Mouse (Mus musculus) CH12.LX (cell line): ENCODE measurements at regions not wholly inside any gene's neighbourhood (a gene's known extent, or its start where the extent isn't known, plus 50 kb on each side); places are given as distances from the start of the nearest gene placed in this dataset.

Experiments used
- DNase-seq: peaks from one replicate; pipeline ENCODE4 v3.0.0-alpha.2; 2013; ENCODE audit errors: extremely low read depth
- H3K27ac ChIP-seq: 2 replicates; pipeline ENCODE4 v1.5.1; 2012; ENCODE audit warnings: low read depth, mild to moderate bottlenecking, control low read depth, moderate library complexity; ENCODE audit not compliant: insufficient read depth
- H3K27me3 ChIP-seq: replicated peaks from 2 replicates; pipeline ENCODE3; 2012; ENCODE audit warnings: inconsistent platforms
- H3K36me3 ChIP-seq, 2 experiments: replicated peaks in 1 of 2; 2 replicates each; pipeline versions ENCODE3 to v1.6.1; 2012; ENCODE audit warnings: inconsistent platforms in 1 of 2, low read length in 1 of 2, mild to moderate bottlenecking in 1 of 2, mixed read lengths in 1 of 2, moderate library complexity in 1 of 2; ENCODE audit not compliant: control insufficient read depth in 1 of 2, insufficient read depth in 1 of 2
- H3K4me1 ChIP-seq, 2 experiments: 2 replicates each; pipeline ENCODE4 v1.6.1; 2012; ENCODE audit warnings: inconsistent platforms in 1 of 2, moderate library complexity in 1 of 2; ENCODE audit not compliant: insufficient read depth in 2 of 2, control insufficient read depth in 1 of 2
- H3K4me2 ChIP-seq: 2 replicates; pipeline ENCODE4 v1.6.1; 2012; ENCODE audit warnings: low read depth, mild to moderate bottlenecking, control low read depth; ENCODE audit not compliant: poor library complexity, insufficient read depth, severe bottlenecking
- H3K4me3 ChIP-seq, 3 experiments: fragments of 150-350 bp in 1 of 3; sonication (generic) in 1 of 3; replicated peaks in 1 of 3; 2 replicates each; pipeline versions ENCODE3 to v1.5.1; 2011 to 2012; ENCODE audit warnings: low read depth in 2 of 3, low read length in 2 of 3, mild to moderate bottlenecking in 2 of 3, moderate library complexity in 2 of 3, control low read depth in 1 of 3, improper control_type of control experiment in 1 of 3, inconsistent platforms in 1 of 3, mixed read lengths in 1 of 3; ENCODE audit not compliant: poor library complexity in 1 of 3
- H3K79me2 ChIP-seq: replicated peaks from 2 replicates; pipeline ENCODE4 v1.6.1; 2012; ENCODE audit warnings: mild to moderate bottlenecking, moderate library complexity; ENCODE audit not compliant: control insufficient read depth, poor library complexity, insufficient read depth, severe bottlenecking; ENCODE audit errors: extremely low read depth
- H3K9ac ChIP-seq: 2 replicates; pipeline ENCODE4 v1.6.1; 2012; ENCODE audit warnings: low read depth, mild to moderate bottlenecking, control low read depth, moderate library complexity; ENCODE audit not compliant: insufficient read depth
- H3K9me3 ChIP-seq: replicated peaks from 2 replicates; pipeline ENCODE3; 2012; ENCODE audit warnings: low read length, inconsistent platforms, mixed read lengths
- CHD1 ChIP-seq: IDR thresholded peaks from 2 replicates; pipeline ENCODE4 v1.6.1; 2012; ENCODE audit warnings: low read depth, low read length, improper control_type of control experiment, inconsistent platforms
- CHD2 ChIP-seq: IDR thresholded peaks from 2 replicates; pipeline ENCODE4 v1.6.1; 2011; ENCODE audit warnings: low read length, improper control_type of control experiment
- E2F4 ChIP-seq: IDR thresholded peaks from 2 replicates; pipeline ENCODE4 v1.6.1; 2011; ENCODE audit warnings: low read depth, low read length, improper control_type of control experiment; ENCODE audit not compliant: insufficient replicate concordance
- ELF1 ChIP-seq: IDR thresholded peaks from 2 replicates; pipeline ENCODE4 v1.6.1; 2014; ENCODE audit warnings: low read depth, mild to moderate bottlenecking, inconsistent platforms, low read length, improper control_type of control experiment
- ETS1 ChIP-seq: conservative IDR thresholded peaks from 2 replicates; pipeline ENCODE4 v1.6.1; 2012; ENCODE audit warnings: low read depth, mild to moderate bottlenecking, inconsistent platforms, low read length, improper control_type of control experiment, moderate library complexity
- HCFC1 ChIP-seq: IDR thresholded peaks from 2 replicates; pipeline ENCODE4 v1.6.1; 2012; ENCODE audit warnings: low read depth, mild to moderate bottlenecking, inconsistent platforms, low read length, improper control_type of control experiment
- JUN ChIP-seq: IDR thresholded peaks from 2 replicates; pipeline ENCODE4 v1.6.1; 2011; ENCODE audit warnings: low read depth, mild to moderate bottlenecking, low read length, improper control_type of control experiment, moderate library complexity; ENCODE audit not compliant: insufficient read depth
- MAFK ChIP-seq: IDR thresholded peaks from 2 replicates; pipeline ENCODE4 v1.6.1; 2011; ENCODE audit warnings: low read length, improper control_type of control experiment; ENCODE audit not compliant: insufficient replicate concordance
- MAX ChIP-seq: IDR thresholded peaks from 2 replicates; pipeline ENCODE4 v1.6.1; 2011; ENCODE audit warnings: low read length, improper control_type of control experiment
- NRF1 ChIP-seq: IDR thresholded peaks from 2 replicates; pipeline ENCODE4 v1.6.1; 2014; ENCODE audit warnings: low read depth, mild to moderate bottlenecking, inconsistent platforms, low read length, improper control_type of control experiment, moderate library complexity
- RCOR1 ChIP-seq: conservative IDR thresholded peaks from 2 replicates; pipeline ENCODE4 v1.6.1; 2012; ENCODE audit warnings: low read depth, mild to moderate bottlenecking, inconsistent platforms, low read length, improper control_type of control experiment
- SIN3A ChIP-seq: IDR thresholded peaks from 2 replicates; pipeline ENCODE4 v1.6.1; 2012; ENCODE audit warnings: low read length, improper control_type of control experiment, inconsistent platforms
- SMC3 ChIP-seq: IDR thresholded peaks from 2 replicates; pipeline ENCODE4 v1.6.1; 2011; ENCODE audit warnings: low read depth, low read length, improper control_type of control experiment
- USF2 ChIP-seq: conservative IDR thresholded peaks from 2 replicates; pipeline ENCODE4 v1.6.1; 2011; ENCODE audit warnings: low read depth, low read length, improper control_type of control experiment
- ZC3H11A ChIP-seq: IDR thresholded peaks from 2 replicates; pipeline ENCODE4 v1.6.1; 2012; ENCODE audit warnings: low read depth, mild to moderate bottlenecking, inconsistent platforms, low read length, improper control_type of control experiment
- dilution Hi-C: fragments of 300-500 bp; cut with MboI; formaldehyde crosslinking; loops from 2 replicates; pipeline ENCODE4 v1.14.3; 2020; ENCODE audit warnings: low sequenced_read_pairs; ENCODE audit not compliant: extremely low pct_unique_long_range_greater_than_20kb, extremely low pct_ligation_motif_present
- in situ Hi-C: fragments of 300-500 bp; cut with MboI; formaldehyde crosslinking; loops from 3 replicates; pipeline ENCODE4 v1.14.3; 2019; ENCODE audit warnings: low sequenced_read_pairs, low pct_ligation_motif_present, low pct_unique_long_range_greater_than_20kb, mixed read lengths

DNA sequence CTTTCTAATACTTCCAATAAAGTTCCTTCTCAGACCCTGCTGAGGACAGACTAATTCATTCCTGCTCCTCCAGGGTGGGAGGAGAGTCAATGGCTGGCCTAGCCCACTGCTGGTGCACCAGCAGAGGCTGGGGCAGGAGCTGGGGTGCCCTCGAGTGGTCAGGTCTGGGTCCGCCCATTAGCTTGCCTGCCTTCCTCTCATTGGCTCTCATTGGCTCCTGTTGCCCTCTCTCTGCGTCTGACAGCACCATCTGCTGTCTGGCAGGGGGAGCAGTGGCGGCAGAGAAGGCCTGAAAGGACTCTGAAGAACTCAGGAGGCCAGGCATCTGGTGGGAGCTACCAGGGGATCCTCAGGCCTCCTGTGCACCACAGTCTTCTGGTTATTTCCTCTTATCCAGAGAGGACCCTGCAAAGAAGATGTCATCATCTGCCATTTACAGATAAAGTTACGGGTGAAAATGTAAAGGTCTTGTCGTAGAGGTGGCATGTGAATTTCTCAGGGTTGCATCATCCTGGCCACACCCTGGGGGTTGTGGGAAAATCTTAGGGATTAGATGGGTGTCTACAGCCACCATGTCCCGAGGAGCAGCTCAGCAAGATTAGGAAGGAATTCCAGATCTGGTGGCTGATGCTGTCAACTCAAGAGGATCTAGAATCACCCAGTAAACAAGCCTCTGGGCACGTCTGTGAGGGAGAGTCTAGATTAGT lies 66.6 kb upstream of the Gli2 start:
- peaks cover 82% of the 10 kb centered on the region for H3K9me3 ChIP-seq
- H3K4me1 ChIP-seq: no peaks in the 10 kb centered on the region
- H3K27ac ChIP-seq: no peak overlapping the region
- no peak overlapping the region for H3K4me3 ChIP-seq
- no peaks in the 10 kb centered on the region for H3K79me2 ChIP-seq
- no peak for DNase-seq
- no peaks in the 10 kb centered on the region for H3K36me3 ChIP-seq
- dilution Hi-C loops (no loop called here), in situ Hi-C loops (no loop called here)
- no peak overlapping the region for H3K4me2 ChIP-seq
- H3K9ac ChIP-seq: no peak overlapping the region
- TF ChIP-seq USF2: no peak
- no peak for TF ChIP-seq RCOR1
- TF ChIP-seq CHD1: no peak
- TF ChIP-seq HCFC1: no peak
- no peak for TF ChIP-seq ZC3H11A
- no peaks in the 10 kb centered on the region for H3K27me3 ChIP-seq

DNA sequence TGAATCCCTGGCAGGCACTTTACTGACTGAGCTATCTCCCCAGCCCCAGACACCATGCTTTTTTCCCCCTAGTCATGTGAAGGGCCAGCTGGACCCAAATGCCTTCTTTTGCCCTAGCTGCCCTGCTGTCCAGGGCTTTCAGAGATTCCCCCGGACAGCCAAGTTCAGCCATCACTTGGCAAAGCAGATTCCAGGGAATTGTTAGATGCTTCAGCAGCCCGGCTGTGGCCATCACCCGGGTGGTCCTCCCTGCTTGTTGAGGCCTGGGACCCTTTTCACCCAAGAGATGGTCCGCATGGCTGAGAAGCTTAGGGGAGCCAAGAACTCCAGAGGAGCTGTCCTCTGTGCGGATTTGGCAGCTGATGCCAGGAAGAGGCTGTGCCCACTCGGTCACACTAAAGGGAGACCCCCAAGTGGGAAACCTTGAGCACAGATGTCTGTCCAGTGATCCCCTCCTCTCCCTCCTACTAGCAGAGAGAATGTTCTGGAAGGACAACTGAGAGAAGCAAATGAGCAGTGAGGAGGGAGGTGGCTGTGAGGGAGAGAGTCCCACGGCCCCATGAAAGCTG lies 61.8 kb upstream of the Gli2 start:
- no peaks in the 10 kb centered on the region for H3K27me3 ChIP-seq
- no peak overlapping the region for H3K9ac ChIP-seq
- no peaks in the 10 kb centered on the region for H3K36me3 ChIP-seq
- H3K4me2 ChIP-seq: no peak overlapping the region
- H3K27ac ChIP-seq: no peak overlapping the region
- dilution Hi-C loops (no loop called here), in situ Hi-C loops (no loop called here)
- H3K79me2 ChIP-seq: no peaks in the 10 kb centered on the region; the same call in 1 of the 2 replicates
- TF ChIP-seq NRF1 (no peak), MAX (no peak), SIN3A (no peak), JUN (no peak), CHD2 (no peak), E2F4 (no peak), SMC3 (no peak), ELF1 (no peak), RCOR1 (no peak), USF2 (no peak), MAFK (no peak), ETS1 (no peak)
- peaks cover 85% of the 10 kb centered on the region for H3K9me3 ChIP-seq
- H3K4me1 ChIP-seq: no peaks in the 10 kb centered on the region
- no peak overlapping the region for H3K4me3 ChIP-seq
- no peak for DNase-seq
